Mouse (Mus musculus) liver, embryonic 15.5 days (tissue): Measurements from ENCODE around the gene Tle6. TPM values are rescaled to one million over a fixed set of nuclear protein-coding genes. Genes with fewer than 3 reads are reported as not detected.

Source experiments
- ATAC-seq: fragments of 200-750 bp; cut with Nextera tagmentation; 2 replicates; pipeline ENCODE4 v1.8.0; 2017; ENCODE audit warnings: moderate number of reproducible peaks, mild to moderate bottlenecking, moderate library complexity; ENCODE audit not compliant: insufficient read depth
- H3K27ac ChIP-seq: fragments of 300-500 bp; sonication (generic); replicated peaks from 2 replicates; pipeline ENCODE4 v1.5.1; 2015; ENCODE audit warnings: mild to moderate bottlenecking, inconsistent platforms
- H3K27me3 ChIP-seq: fragments of 300-500 bp; sonication (generic); 2 replicates; pipeline ENCODE4 v1.6.1; 2015; ENCODE audit warnings: mild to moderate bottlenecking, inconsistent platforms
- H3K36me3 ChIP-seq: fragments of 300-500 bp; sonication (generic); replicated peaks from 2 replicates; pipeline ENCODE4 v1.6.1; 2015; ENCODE audit warnings: moderate library complexity, mild to moderate bottlenecking, inconsistent platforms
- H3K4me1 ChIP-seq: fragments of 300-500 bp; sonication (generic); replicated peaks from 2 replicates; pipeline ENCODE4 v1.6.1; 2015; ENCODE audit warnings: inconsistent platforms
- H3K4me2 ChIP-seq: fragments of 300-500 bp; sonication (generic); 2 replicates; pipeline ENCODE4 v1.6.1; 2015; ENCODE audit warnings: moderate library complexity, mild to moderate bottlenecking, inconsistent platforms
- H3K4me3 ChIP-seq: fragments of 300-500 bp; sonication (generic); replicated peaks from 2 replicates; pipeline ENCODE4 v1.5.1; 2015; ENCODE audit warnings: mild to moderate bottlenecking, inconsistent platforms
- H3K9ac ChIP-seq: fragments of 300-500 bp; sonication (generic); 2 replicates; pipeline ENCODE4 v1.6.1; 2015; ENCODE audit warnings: moderate library complexity, mild to moderate bottlenecking, inconsistent platforms
- H3K9me3 ChIP-seq: fragments of 300-500 bp; sonication (generic); replicated peaks from 2 replicates; pipeline ENCODE4 v1.6.1; 2016; ENCODE audit warnings: inconsistent platforms
- WGBS: fragments of 180-500 bp; shearing (Covaris S2); methylation state at CpG from one replicate; pipeline ENCODE4 v1.1.7; 2015; ENCODE audit warnings: mixed read lengths; ENCODE audit not compliant: insufficient replicate concordance; 5-methylcytosine and 5-hydroxymethylcytosine counted together
- polyA plus RNA-seq: library from polyadenylated mRNA; unstranded; fragments of >200 nt; fragmentation: Nextera tagmentation; extraction: Ambion mirVana; gene quantifications from 2 replicates; pipeline ENCODE4 v1.2.1, GENCODE M21; 2015

The Tle6 gene
- polyA plus RNA-seq, 1 experiment from 2014 or later: 3.5 TPM

GRCm38 (mm10) chr10:81583347-81583746 lies 17.5 kb downstream of the Tle6 start:
- Histone ChIP-seq H3K36me3 (no peaks in the 10 kb centered on the region), H3K4me3 (no peak overlapping the region), H3K4me2 (no peak overlapping the region), H3K9ac (no peak overlapping the region), H3K27me3 (peaks cover 39% of the 10 kb centered on the region), H3K9me3 (no peaks in the 10 kb centered on the region), H3K27ac (no peak overlapping the region), H3K4me1 (no peaks in the 10 kb centered on the region)
- 50% methylated on average over 6 of the region's 6 CpGs for WGBS
- ATAC-seq: no peak

DNA sequence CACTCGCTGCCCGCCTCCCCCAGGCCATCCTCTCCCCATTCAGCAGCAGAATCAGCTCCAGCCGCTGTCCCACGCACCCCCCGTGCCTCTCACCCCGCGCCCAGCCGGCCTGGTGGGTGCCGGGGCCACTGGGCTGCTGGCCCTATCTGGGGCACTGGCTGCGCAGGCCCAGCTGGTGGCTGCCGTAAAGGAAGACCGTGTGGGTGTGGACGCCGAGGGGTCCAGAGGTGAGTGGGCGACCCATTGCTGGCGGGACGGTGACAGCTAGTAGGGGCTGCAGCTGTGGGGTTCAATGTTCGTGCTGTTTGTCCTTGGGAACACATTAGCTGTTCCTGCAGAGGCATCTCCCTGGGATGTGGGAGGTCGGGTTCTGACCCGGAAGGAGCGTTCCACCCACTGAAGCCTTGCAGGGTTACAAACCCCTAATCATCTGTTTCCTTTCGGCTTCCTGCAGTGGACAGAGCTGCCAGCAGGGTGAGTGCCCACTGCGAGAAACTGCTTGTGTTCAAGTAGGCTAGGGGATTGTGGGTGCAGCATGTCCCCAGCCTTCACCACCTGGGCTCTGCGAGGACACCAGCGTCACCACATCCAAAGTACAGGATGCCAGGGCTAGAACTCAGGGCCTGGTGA lies 20.3 kb downstream of the Tle6 start:
- no peak overlapping the region for H3K27ac ChIP-seq
- no peaks in the 10 kb centered on the region for H3K36me3 ChIP-seq
- no peak overlapping the region for H3K4me3 ChIP-seq
- ATAC-seq: 0 out of 2 replicates have a peak, but pooled peaks have one; percentile 9
- H3K9ac ChIP-seq: no peak overlapping the region
- H3K27me3 ChIP-seq: peaks cover 64% of the 10 kb centered on the region
- 21% methylated on average over 25 of the region's 25 CpGs for WGBS
- H3K9me3 ChIP-seq: no peaks in the 10 kb centered on the region
- H3K4me1 ChIP-seq: peaks cover 8% of the 10 kb centered on the region
- 0 out of 2 replicates have a peak overlapping the region, but pooled peaks have one; percentile 10 for H3K4me2 ChIP-seq

DNA sequence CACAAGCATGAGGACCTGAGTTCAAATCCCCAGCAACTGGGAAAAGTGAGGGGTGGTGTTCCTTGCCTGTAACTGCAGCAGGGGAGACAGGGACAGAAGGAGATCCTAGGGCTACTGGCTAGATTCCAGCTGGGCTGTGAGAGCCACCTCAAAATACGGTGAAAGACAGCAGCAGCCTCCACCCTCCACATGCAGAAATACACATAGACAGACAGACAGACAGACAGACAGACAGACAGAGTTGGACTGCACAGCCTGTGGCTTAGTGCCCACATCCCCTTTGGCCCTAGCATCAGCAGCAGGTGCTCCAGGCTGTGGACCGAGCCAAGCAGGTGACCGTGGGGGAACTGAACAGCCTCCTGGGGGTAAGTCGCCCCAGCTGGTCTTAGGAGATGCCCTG lies 20.9 kb downstream of the Tle6 start:
- peaks cover 70% of the 10 kb centered on the region for H3K27me3 ChIP-seq
- no peak overlapping the region for H3K4me3 ChIP-seq

GRCm38 (mm10) chr10:81575695-81576094 lies 25.2 kb downstream of the Tle6 start:
- H3K27me3 ChIP-seq: peaks cover 83% of the 10 kb centered on the region

More for the DNA sequence above, 20.9 kb downstream of the Tle6 start:
- WGBS: 37% methylated on average over 4 of the region's 4 CpGs
- H3K27ac ChIP-seq: no peak overlapping the region
- H3K4me1 ChIP-seq: peaks cover 14% of the 10 kb centered on the region
- H3K36me3 ChIP-seq: no peaks in the 10 kb centered on the region
- ATAC-seq: no peak
- H3K4me2 ChIP-seq: no peak overlapping the region
- no peak overlapping the region for H3K9ac ChIP-seq
- no peaks in the 10 kb centered on the region for H3K9me3 ChIP-seq

DNA sequence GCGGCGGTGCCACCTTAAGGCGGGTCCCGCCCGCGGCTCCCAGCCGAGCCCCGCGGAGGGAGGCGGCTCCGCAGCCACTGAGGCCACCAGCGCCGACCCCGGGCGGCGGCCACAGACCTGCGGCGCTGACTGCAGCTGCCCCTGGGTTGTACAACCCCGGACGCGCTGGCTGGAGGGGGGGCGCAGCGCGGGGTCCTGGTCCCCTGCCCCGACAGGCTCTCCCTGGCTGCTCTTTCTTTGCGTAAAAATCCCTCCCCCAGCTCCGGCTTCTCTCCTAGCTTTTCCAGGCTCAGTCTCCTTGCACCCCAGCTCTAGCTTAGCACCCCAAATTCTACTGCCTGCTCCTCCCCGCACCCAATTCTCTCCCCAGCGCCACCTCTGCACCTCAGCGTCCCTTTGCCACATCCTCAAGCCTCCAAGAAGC lies 25.7 kb downstream of the Tle6 start:
- ATAC-seq: no peak
- no peaks in the 10 kb centered on the region for H3K36me3 ChIP-seq
- H3K9ac ChIP-seq: peak overlapping the region; percentile 39; the same call in 1 of the 2 replicates
- under 1% methylated on average over 30 of the region's 30 CpGs for WGBS
- no peaks in the 10 kb centered on the region for H3K9me3 ChIP-seq
- H3K27ac ChIP-seq: no peak overlapping the region
- peaks cover 79% of the 10 kb centered on the region for H3K27me3 ChIP-seq
- H3K4me1 ChIP-seq: peaks cover 62% of the 10 kb centered on the region
- peak overlapping the region; percentile 56 for H3K4me3 ChIP-seq
- H3K4me2 ChIP-seq: peak overlapping the region; percentile 78

More at GRCm38 (mm10) chr10:81575695-81576094, 25.2 kb downstream of the Tle6 start:
- H3K9me3 ChIP-seq: no peaks in the 10 kb centered on the region
- peaks cover 57% of the 10 kb centered on the region for H3K4me1 ChIP-seq
- peak overlapping the region; percentile 39; the same call in 1 of the 2 replicates for H3K9ac ChIP-seq
- no peak for ATAC-seq
- peak overlapping the region; percentile 78 for H3K4me2 ChIP-seq
- peak overlapping the region; percentile 56 for H3K4me3 ChIP-seq
- no peak overlapping the region for H3K27ac ChIP-seq
- H3K36me3 ChIP-seq: no peaks in the 10 kb centered on the region
- 5% methylated on average over 6 of the region's 6 CpGs for WGBS

GRCm38 (mm10) chr10:81574081-81575056 lies 26.5 kb downstream of the Tle6 start, which contains the start of gene Tle2:
Gene Tle2, plus strand, starts transcription at chr10:81574561.
- peak within 1 kb of the TSS; percentile 39; the same call in 1 of the 2 replicates for H3K9ac ChIP-seq
- 25% methylated on average over 10 of the region's 10 CpGs for WGBS
- H3K4me3 ChIP-seq: peak within 1 kb of the TSS; percentile 56
- H3K4me1 ChIP-seq: peaks cover 70% of the 10 kb centered on the region
- no peaks in the 10 kb centered on the region for H3K9me3 ChIP-seq
- peak within 1 kb of the TSS; percentile 95 for H3K4me2 ChIP-seq
- H3K36me3 ChIP-seq: no peaks in the 10 kb centered on the region
- H3K27ac ChIP-seq: no peak within 1 kb of the TSS; the same call in 1 of the 2 replicates
- peaks cover 79% of the 10 kb centered on the region for H3K27me3 ChIP-seq
- ATAC-seq: no peak

DNA sequence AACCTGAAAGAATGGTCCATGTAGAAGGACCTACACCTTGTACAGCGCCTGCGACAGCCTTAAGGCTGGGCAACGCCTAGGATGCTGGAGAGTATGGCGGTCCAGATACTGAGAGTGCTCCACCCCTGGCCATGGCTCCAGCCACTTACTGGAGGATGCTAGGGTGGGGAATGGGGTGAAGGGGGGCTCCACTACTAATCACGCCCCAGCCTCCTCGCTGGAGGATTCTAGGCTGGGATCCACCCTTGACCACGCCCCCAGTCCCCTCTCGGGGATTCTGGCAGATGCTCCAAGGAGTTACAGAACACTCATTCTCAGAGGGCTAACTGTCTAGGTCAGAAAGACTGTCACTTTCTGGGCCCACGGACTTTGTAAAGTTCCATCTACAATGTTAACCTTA lies 27.9 kb downstream of the Tle6 start:
- Histone ChIP-seq H3K36me3 (no peaks in the 10 kb centered on the region), H3K4me3 (peak overlapping the region; percentile 67), H3K9ac (no peak overlapping the region), H3K4me1 (peaks cover 83% of the 10 kb centered on the region), H3K27me3 (peaks cover 68% of the 10 kb centered on the region), H3K4me2 (peak overlapping the region; percentile 95), H3K27ac (peak overlapping the region; percentile 53), H3K9me3 (no peaks in the 10 kb centered on the region)
- ATAC-seq: peak; percentile 57
- WGBS: 21% methylated on average over 9 of the region's 9 CpGs

GRCm38 (mm10) chr10:81572133-81572671 lies 28.7 kb downstream of the Tle6 start:
- H3K4me2 ChIP-seq: peak overlapping the region; percentile 95
- H3K27ac ChIP-seq: peak overlapping the region; percentile 53
- no peaks in the 10 kb centered on the region for H3K36me3 ChIP-seq
- H3K4me3 ChIP-seq: peak overlapping the region; percentile 67
- peaks cover 83% of the 10 kb centered on the region for H3K4me1 ChIP-seq
- H3K9ac ChIP-seq: peak overlapping the region; percentile 30; the same call in 1 of the 2 replicates
- WGBS: 14% methylated on average over 9 of the region's 9 CpGs
- peaks cover 62% of the 10 kb centered on the region for H3K27me3 ChIP-seq
- no peaks in the 10 kb centered on the region for H3K9me3 ChIP-seq
- ATAC-seq: 0 out of 2 replicates have a peak, but pooled peaks have one; percentile 1

GRCm38 (mm10) chr10:81571501-81571876 lies 29.4 kb downstream of the Tle6 start:
- H3K27me3 ChIP-seq: peaks cover 55% of the 10 kb centered on the region
- H3K36me3 ChIP-seq: no peaks in the 10 kb centered on the region
- no peaks in the 10 kb centered on the region for H3K9me3 ChIP-seq
- peaks cover 83% of the 10 kb centered on the region for H3K4me1 ChIP-seq
- under 1% methylated on average over 18 of the region's 18 CpGs for WGBS
- peak overlapping the region; percentile 95 for H3K4me2 ChIP-seq
- peak overlapping the region; percentile 67 for H3K4me3 ChIP-seq
- peak; percentile 85 for ATAC-seq
- peak overlapping the region; percentile 83 for H3K27ac ChIP-seq
- H3K9ac ChIP-seq: peak overlapping the region; percentile 55

DNA sequence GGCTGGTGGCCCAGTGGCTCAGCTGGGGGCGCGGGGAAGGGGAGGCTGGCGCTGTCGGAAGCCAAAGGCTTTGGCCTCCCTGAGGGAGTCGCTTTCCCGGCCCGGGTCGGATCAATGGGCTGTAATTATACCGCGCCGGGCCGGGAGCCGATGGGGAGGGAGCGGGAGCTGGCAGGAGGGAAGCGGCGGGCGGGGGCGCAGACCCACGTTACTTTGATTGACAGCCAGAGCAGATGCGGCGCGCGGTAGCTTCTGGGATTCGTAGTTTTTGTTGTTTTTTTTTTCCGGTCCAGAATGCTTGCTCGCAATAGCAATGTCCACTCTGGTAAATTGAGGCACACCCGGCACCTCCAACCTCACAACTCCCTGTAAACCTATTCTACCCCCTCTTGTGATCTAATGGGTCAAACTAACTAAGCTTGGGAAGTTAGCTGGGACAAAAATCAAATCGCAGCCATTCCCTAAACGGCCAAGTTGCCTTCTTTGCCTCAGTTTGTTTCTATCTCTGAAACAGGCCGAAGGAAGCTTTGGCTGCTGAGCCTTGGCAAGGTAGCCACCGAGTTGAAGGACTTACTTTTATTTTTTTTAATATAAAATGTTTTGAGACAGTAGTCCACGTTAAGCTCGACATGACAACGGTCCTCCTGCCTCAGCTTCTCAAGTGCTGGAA lies 29.9 kb downstream of the Tle6 start:
- under 1% methylated on average over 34 of the region's 34 CpGs for WGBS

More for the DNA sequence above, 29.9 kb downstream of the Tle6 start:
- H3K27ac ChIP-seq: peak overlapping the region; percentile 83
- peaks cover 79% of the 10 kb centered on the region for H3K4me1 ChIP-seq
- H3K4me3 ChIP-seq: peak overlapping the region; percentile 67
- H3K36me3 ChIP-seq: peaks cover 4% of the 10 kb centered on the region
- H3K9ac ChIP-seq: peak overlapping the region; percentile 55
- H3K27me3 ChIP-seq: peaks cover 50% of the 10 kb centered on the region
- no peaks in the 10 kb centered on the region for H3K9me3 ChIP-seq
- H3K4me2 ChIP-seq: peak overlapping the region; percentile 95
- ATAC-seq: peak; percentile 19
